Mouse (Mus musculus) testis, postnatal 10 days (tissue): ENCODE measurements around the gene Usp37.
"Not testable (repeated sequence)": the region's sequence is repeated elsewhere in the genome, so short reads cannot be mapped to it uniquely, and the experiment has no call there.

Source experiments
- DNase-seq: peaks from one replicate; pipeline ENCODE4 v3.0.0; 2021; ENCODE audit warnings: low spot score

Gene Usp37

DNA sequence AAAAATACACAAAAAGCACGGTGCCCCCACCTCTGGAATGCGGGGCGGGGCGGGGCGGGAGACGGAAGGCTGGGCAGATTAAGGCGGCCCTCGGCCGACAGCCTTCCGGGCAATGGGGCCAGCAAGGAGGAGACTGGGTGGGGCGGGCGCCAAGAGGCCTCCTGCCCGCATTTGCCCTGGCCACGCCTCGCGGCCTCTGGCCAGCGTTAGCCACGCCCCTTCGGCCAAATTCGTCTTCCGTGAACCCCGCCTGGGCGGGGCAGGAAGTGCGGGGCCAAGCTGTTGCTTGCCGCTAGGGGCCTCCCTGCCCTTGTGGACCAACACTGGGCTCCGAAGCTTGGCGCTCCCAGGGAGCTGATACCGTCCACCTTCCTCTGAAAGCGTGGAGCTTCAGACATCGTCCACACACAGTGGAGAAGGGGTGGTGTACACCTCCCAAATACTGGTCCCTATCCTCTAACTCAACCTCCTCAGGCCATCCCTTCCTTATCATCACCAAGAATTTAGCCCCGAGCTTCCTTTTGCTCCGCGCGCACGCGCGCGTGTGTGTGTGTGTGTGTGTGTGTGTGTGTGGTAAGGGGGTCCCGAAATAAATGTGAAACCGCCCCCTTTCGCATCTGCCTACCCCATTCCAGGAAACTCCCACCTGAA lies 146.7 kb downstream of the Usp37 start:
- DNase-seq = peak; percentile 99

DNA sequence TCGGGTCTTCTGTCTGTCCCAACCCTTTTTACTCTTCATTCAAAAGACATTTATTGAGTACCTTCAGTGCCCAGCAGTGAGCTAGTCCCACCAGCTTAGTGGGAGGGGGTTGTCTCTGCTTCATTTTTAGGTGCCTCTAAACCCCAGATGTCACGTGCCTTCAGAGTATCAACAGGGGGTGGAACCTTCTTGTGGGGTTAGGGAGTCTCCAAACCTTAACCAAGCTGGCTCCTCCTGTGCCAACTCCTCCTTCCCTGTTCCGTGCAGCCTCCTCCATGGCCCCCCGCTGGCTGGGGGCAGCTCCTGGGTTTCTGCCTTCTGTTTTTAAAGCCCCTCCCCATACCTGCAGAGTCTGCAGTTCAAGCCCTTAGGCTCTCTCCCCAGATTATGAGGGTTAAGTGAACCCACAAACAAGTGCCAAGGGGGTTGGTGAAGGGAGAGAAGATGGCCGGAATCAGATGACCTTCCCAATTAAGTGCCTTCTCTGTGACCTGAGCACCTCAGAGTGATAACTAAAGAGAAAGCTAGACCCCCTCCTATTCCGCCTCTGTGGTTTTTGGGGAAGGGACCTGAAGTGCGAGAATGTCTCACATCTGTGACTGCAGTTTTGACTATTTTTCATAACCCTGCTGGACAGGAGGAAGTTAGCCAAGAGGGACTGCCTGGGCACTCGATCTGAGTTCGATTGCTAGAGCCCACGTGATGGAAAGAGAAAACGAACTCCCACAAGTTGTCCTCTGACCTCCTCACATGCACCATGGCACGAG lies 147.4 kb downstream of the Usp37 start:
- DNase-seq = not testable (repeated sequence)

DNA sequence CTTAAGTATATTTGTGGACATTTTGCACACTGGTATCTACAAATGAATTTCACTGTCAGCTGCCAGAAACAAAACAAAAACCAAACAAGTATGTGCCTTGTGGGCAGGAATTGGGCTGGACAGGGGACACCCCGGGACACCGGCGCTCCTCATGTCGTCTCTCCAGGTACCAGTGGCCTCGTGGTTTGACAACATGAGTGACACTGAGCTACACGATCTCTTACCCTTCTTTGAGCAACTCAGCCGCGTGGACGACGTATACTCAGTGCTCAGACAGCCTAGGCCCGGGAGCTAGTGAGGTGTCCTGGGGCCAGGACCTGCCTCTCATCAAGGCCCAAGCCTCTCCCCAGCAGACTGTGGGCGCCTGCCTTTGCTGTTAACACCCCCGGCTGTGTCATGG lies 148.8 kb downstream of the Usp37 start:
- DNase-seq = no peak

DNA sequence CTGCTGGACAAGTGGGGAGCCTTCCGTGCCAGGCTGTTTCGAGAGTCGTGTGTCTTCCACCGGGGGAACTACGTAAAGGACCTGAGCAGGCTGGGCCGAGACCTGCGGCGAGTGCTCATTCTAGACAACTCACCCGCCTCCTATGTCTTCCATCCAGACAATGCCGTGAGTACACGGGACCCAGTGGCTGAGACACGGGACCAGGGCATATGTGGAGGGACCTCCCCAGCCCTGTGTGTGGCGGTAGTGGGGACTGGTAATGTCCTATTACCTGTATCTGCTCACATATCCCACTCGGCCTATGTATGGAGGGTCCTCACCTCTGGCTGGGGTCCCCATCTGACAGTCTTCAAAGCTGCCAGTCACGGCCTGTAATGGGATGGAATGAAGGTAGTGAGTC lies 149.2 kb downstream of the Usp37 start:
- no peak for DNase-seq

DNA sequence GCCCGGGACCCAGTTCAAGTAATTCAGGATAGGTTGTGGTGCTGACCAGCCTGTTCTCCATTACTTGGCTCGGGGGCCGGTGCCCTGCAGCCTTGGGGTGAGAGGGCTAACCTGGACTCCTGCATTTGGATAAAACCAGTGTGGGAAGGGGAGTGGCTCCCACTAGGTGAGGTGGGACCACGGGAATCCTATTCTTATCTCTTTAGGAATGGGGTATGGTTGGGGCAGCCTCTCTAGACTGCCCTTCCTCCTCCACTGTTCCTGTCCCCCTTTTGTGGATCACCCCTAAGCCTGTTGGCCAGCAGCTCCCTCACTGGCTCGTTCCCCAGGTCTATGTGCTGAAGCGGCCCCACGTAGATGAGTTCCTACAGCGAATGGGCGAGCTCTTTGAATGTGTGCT lies 149.8 kb downstream of the Usp37 start:
- DNase-seq = no peak

DNA sequence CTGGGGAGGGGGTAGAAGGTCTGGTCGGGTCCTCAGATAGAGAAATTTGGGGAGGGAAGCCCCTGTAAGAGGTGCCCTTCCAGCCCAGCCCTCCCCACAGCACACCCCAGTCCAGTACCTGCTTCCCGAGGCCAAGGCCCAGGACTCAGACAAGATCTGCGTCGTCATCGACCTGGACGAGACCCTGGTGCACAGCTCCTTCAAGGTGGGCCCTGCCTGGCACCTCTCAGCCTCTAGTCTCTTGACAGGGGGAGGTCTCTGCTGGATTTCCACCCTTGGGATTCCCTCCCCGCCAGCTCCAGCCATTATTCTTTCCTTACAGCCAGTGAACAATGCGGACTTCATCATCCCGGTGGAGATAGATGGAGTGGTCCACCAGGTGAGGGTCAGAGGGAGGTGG lies 150.4 kb downstream of the Usp37 start:
- DNase-seq = no peak

DNA sequence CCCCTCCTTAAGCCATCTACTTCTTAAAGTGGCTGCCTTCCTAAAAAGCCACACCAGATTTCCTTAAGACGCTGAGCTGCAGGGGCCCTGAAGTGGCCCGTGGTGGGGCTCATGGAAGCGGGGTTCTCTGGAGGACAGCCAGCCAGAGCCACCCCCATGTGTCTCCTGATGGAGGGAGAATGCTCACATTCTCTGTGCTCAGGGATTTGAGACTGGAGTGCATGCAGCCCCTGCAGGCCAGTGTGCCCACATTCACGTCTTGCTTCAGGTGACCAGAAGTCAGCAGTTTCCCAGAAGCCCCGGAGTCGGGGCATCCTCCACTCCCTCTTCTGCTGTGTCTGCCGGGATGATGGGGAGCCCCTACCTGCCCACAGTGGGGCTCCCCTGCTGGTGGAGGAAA lies 151.1 kb downstream of the Usp37 start:
- DNase-seq = no peak

DNA sequence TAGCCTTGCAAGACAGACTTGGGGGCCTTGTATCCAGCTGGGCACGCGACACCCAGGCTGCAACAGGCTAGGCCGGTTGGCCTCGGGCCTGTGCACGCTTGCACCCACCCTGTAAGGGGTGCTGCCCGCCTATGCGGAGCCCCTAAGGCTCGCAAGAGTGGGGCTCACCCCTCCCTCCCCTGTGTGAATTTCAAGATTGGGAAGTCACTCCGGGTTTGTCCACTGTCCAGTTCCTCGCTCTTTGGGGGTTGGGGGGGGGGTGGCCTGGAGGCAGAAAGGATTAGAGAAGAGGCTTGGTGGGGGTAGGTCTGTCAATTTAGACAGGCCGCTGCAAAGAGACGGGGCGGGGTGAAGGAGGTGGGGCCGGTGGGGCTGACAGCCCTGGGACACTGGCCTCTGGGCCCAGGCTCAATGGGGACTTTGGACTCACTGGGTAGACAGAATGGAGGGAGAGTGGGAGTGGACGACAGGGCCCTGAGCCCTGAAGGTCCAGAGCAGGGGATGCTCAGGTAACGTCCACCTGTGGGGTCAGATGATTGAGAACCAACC lies 151.6 kb downstream of the Usp37 start:
- peak; percentile 60 for DNase-seq

DNA sequence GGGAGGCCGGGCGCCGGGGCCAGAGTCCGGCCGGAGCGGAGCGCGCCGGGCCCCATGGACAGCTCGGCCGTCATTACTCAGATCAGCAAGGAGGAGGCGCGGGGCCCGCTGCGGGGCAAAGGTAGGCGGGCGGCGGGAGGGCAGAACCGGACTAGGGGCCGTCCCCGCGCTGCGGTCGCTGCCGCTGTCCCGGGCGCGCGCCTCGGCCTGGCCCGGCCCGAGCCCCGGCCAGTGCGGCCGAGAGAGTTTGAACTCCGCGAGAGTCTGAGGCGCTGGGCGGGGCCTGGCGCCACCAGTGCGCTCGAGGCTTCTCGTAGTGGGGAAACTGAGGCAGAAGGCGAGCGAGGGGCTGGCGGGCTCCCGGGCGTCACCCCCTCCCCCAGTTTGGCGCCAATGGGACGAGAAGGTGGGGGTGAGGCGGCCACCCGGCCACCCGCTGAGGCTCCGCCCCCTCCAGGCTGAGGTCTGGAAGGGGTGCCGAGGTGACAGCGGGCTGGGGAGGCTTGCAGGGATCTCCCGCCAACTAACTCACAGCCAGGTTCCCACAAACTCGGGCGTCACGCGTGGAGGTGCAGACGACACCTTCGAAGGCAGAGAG lies 152.1 kb downstream of the Usp37 start:
- peak; percentile 91 for DNase-seq

DNA sequence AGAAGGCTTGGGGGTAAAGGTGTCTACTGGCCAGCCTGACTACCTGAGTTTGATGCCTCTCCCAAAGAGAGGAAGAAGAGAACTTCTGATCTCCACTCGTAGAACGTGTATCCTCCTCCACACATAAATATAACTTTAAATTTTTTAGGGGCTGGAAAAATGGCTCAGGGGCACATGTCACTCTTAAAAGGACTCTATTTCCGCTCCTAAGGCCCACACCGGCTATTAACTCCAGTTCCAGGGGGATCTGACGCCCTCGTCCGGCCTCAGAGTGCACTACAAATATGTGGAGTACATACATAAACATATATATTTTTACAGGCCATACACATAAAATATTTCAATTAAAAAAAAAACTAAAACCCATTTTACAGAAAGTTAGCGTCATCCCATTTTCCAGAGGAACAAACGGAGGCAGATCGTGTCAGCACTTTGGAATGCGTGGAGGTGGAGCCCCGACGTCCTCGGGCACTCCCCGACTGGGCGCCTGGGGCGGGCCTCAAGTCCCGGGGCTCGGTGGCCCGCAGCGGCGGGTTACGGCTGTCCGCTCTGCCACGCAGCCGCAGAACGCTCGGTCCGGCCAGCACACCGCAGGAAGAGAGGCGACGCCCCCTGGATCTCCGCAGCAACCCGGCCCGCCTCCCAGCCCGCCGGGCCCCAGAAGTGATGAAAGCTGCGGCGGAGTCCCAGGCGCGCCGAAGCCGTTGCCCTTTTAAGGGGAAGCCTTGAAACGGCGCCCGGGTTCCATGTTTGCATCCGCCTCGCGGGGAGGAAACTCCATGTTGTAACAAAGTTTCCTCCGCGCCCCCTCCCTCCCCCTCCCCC lies 152.9 kb downstream of the Usp37 start, which contains the start of gene Ctdsp1:
Gene Ctdsp1 (plus strand): TSS at position 586 of the 825 bp plus-strand sequence.
- peak; percentile 97 for DNase-seq

DNA sequence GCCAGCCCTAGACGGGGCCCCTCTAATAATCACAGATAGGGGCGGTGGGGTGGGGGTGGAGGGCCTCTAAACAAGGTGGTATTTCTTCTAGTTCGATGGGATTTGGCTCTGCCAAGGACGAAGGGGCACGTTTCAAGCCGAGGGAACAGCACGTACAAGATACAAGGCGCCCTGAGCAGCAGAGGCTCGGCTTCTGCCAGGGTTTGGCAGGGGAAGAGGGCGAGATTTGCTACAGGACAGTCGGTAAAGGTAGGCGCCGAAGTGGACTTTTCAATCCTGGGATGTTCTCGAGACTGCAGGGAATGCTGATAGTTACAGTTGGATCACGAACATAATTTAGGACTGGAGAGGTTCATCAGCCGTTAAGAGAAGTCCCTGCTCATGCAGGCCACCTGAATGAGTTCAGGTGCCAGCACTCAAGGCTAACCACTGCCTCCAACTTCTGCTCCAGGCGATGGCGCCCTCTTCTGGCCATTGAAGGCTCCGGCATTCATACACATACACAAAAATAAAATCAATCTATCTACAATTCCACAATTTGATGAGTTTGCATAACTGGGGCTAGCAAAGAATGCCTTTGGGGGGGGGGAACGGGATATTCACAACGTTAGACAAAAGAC lies 153.7 kb downstream of the Usp37 start:
- DNase-seq = peak; percentile 87

DNA sequence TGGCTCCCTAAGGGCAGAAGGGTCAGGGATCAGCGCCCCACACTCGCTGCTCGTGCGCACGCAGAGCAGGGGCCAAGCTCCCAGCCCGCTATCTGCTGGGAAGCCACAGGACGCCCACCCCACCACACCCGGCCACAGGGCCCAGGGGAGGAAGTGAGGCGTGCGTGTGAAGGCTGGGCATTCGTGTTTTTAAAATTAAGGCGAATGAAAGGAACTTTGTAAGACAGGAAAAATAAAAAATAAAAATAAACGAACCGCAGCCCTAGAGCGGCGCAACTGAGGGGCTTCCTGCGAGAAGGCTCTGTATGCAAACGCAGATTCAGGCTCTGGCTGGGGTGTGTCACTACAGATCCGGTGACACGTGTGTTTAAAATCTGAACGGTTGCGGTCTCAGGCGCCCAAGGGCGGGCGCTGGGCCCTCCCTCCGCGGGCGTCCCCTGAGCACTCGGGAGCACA lies 154.2 kb downstream of the Usp37 start:
- DNase-seq = peak; percentile 59

DNA sequence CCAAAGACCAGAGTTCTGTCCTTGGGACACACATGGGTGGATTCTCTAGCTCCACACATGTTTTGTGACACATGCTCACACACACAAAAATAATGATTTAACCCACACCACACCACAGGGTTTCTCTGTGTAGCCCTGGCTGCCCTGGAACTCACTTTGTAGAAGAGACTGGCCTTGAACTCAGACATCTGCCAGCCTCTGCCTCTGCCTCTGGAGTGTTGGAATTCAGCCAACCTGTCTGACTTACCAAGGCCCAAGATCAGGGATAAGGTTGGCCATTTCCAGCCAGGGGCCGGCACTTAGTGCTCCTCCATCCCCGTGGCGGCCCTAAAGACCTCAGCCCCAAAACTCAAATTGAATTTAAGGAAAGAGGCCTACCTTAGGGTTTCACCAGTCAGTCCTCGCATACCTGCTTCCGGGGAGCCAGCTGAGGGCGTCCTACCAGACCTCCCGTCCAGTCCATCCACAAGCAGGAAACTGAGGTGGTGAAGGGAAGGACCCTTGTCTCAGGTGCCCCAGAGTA lies 155.6 kb downstream of the Usp37 start:
- no peak for DNase-seq

DNA sequence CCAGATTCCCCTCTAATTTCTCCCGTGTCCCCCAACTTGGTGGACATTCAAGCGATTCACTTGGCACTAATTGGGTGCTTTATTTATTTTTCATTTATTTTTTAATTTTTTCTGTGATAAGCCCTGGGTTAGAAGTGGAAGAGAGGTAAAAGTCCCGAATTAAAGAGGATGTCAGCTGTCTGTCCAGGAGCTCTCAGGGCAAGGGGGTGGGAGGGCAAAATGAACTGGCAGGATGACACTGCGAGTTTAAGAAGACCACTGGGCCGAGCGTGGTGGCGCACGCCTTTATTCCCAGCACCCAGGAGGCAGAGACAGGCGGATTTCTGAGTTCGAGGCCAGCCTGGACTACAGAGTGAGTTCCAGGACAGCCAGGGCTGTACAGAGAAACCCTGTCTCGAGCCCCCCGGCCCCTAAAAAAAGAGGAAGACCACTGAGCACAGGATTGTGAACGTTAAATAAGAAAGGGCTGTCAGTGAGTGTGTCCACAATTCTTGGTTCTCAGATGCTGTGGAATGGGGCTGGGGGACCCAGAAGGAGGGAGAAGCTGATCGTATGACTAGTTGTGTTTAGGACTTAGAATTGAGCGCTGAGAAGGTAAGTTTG lies 156.6 kb downstream of the Usp37 start:
- no peak for DNase-seq

DNA sequence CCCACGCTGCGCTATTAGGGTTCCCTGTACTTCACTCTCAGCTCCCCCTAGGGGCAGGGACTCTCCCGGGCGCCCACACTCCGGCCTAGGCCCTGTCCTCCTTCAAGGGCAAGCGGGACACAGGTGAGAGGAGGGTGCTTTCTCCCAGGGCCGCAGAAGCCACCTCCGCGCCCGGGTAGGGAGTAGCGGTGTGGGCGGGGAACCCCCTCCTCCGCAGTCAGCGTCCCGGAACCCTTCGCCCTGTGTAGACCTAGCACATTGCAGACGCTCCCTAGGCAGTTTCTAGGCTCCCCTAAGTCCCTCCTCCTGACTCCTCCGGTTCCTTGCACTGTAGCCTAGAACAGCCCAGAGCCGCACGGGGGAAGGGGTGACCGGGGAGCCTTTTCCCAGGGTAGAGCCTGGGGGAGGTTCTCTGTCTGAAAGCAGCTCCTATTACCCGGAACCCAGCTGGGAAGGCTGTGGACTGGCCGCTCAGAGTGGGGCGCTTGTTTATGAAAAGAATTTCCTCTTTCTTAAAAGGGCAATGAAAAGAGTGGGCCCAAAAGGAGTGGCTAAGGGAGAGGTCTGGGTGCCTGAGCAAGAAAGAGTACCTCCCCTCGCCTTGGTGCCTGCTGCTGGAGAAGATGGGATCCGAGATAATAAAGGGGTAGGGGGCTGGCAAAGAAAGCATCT lies 157.2 kb downstream of the Usp37 start:
- peak; percentile 93 for DNase-seq

DNA sequence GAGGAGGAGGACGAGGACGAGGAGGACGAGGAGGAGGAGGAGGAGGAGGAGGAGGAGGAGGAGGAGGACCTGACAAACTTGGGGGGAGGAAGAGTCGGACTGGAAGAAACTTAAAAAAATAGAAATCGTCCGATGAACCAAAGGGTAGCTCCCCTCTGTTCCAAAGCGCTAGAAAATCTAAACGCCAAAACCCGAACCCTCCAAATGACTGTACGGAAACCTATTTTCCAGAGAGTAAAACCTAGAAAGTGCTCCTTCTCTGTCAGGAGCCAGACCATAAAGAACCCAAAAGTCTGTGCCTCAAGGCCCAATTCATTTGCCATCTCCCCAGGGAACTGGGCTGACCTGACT lies 157.7 kb downstream of the Usp37 start:
- DNase-seq = no peak

DNA sequence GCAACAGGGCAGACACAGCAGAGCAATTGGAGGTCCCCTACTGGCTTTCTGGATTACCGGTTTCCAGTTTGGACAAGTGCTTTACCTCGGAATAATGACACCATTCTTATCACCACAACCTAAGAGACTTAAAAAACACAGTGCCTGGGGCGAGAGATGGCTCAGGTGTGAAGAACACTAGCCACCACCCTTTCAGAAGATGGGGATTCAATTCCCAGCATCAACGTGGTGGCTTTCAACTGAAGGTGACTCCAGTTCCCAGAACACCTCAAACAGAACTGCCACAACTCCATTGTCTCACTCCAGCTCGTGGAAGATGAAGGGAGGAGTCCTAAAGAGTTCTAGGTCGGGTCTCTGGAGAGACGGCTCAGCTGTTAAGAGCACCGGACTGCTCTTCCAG lies 158.6 kb downstream of the Usp37 start:
- no peak for DNase-seq
